Mouse (Mus musculus) myocyte (in vitro differentiated cells): Measurements from ENCODE around the gene Sla2.

ENCODE experiments used
- CEBPB ChIP-seq: IDR thresholded peaks from 2 replicates; pipeline ENCODE4 v1.6.1; 2011; ENCODE audit warnings: mild to moderate bottlenecking, moderate library complexity; ENCODE audit not compliant: poor library complexity, insufficient read depth, severe bottlenecking
- E2F4 ChIP-seq: IDR thresholded peaks from one replicate; pipeline ENCODE4 v1.6.1; 2011; ENCODE audit warnings: mild to moderate bottlenecking, control low read depth, moderate library complexity; ENCODE audit not compliant: insufficient read depth
- MAX ChIP-seq: IDR thresholded peaks from one replicate; pipeline ENCODE4 v1.6.1; 2011; ENCODE audit warnings: low read depth, mild to moderate bottlenecking, control low read depth
- POLR2A ChIP-seq: IDR thresholded peaks from one replicate; pipeline ENCODE4 v1.6.1; 2011; ENCODE audit warnings: low read depth, mild to moderate bottlenecking, control low read depth, moderate library complexity; ENCODE audit not compliant: insufficient read length
- POLR2AphosphoS2 ChIP-seq: IDR thresholded peaks from one replicate; pipeline ENCODE4 v1.6.1; 2011; ENCODE audit warnings: low read depth, control low read depth; ENCODE audit not compliant: insufficient read length
- TCF12 ChIP-seq: IDR thresholded peaks from one replicate; pipeline ENCODE4 v1.6.1; 2011; ENCODE audit warnings: mild to moderate bottlenecking, control low read depth; ENCODE audit not compliant: poor library complexity, insufficient read depth, severe bottlenecking
- TCF3 ChIP-seq: IDR thresholded peaks from one replicate; pipeline ENCODE4 v1.6.1; 2011; ENCODE audit warnings: low read depth, control low read depth; ENCODE audit not compliant: insufficient read length
- USF1 ChIP-seq: IDR thresholded peaks from one replicate; pipeline ENCODE4 v1.6.1; 2011; ENCODE audit warnings: low read depth, mild to moderate bottlenecking, control low read depth, moderate library complexity

DNA sequence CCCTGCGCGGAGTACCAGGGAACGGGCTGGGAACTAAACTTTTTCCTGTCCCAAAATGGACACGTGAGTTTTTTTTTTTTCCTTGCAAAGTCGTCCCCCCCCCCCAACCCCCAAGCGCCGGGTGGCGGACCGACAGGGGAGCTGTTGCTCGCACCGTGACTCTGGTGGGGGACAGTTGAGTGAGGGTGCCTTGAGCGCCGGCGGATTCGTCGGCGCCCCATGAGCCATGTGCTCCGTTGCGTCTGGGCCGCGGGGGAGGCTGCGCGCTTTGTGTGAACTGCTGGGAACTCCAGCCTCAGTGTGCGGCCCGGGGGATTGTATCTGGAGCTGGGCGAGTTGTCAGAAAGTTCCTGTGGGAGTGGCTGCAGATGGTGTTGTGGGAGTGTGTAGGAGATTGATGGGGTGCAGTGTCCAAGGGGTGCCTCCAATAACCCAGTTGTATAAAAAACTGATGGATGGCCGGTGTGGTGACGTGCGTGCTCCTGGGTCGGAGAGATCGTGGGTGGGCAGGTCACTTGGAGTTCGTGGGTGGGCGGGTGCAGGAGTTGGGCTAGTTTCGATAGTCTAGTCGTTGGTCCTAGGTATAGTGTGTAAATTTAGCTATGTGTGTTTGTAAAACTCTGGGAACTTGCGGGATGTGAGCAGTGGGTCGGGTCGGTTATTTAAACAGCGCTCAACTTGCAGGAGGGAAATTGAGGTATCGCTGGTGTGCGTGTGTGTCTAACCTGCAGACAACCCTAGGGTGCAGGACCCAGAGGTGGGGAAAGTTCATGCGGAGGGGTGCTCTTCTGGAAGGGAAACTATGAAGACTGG, 45.8 kb downstream of the Sla2 start:
- TF ChIP-seq USF1, result no peak
- TF ChIP-seq POLR2A, result peak; percentile 67
- TF ChIP-seq POLR2AphosphoS2, result peak; percentile 42
- TF ChIP-seq TCF3, result no peak
- no peak for TF ChIP-seq TCF12
- no peak for TF ChIP-seq CEBPB
- TF ChIP-seq MAX, result no peak
- TF ChIP-seq E2F4, result no peak
